Mouse (Mus musculus) WW6 (cell line): Measurements from ENCODE around the gene Trrap.

Experiments
- DNase-seq: peaks from one replicate; pipeline ENCODE4 v3.0.0-alpha.2; 2013; ENCODE audit warnings: low read depth, low spot score

Trrap gene

DNA sequence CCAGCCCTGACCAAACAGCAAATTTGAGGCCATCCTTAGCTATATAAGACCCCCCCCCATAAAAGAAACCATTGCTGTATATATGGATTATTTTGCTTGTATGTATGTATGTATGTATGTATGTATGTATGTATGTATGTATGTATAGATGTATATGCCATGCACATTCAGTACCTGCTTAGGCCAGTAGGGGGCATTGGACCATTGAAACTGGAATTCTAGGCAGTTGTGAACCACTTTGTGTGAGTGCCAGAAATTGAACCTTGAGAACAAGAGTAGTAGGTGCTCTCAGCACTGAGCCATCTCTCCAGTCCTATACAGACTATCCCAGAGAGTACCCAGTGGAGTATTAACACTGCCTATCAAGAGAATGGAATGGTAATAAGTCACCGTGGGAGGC lies 104.2 kb downstream of the Trrap start:
- DNase-seq, result no peak

DNA sequence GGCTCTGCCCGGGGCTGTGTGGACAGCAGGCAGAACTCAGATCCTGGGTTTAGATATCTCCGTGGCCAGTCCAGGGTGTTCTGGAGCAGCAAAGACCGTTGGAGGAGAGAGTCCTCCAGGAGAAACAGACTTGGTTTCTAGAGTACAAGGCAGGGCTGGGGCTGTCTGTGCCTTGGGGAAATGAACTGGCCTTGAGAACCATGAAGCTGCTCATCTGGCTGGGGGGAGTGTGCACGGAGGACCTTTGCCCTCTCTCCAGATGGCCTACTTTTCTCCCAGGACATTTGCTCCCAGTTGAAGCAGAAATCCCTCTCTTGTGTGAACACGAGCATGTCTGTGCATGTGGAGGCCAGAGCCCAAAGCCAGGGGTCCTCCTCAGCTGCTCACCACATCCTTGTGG lies 104.8 kb downstream of the Trrap start:
- no peak for DNase-seq

DNA sequence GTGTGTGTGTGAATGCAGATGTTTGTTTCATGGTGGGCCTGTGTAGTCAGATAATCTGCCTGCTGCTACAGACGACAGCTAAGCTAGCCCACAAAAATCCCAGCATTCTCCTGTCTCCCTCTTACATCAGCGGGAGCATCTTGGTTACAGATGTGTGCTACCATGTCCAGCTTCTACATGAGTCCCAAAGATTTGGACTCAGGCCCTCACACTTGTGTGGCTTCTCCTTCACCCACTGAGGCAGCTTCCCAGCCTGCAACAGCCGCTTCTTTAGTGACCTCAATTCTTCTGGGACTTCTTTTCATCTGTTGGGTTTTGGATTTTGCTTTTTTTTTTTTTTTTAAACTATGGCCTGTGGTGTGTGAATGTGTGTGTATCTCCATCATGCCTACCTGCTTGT lies 105.3 kb downstream of the Trrap start:
- DNase-seq, result no peak

DNA sequence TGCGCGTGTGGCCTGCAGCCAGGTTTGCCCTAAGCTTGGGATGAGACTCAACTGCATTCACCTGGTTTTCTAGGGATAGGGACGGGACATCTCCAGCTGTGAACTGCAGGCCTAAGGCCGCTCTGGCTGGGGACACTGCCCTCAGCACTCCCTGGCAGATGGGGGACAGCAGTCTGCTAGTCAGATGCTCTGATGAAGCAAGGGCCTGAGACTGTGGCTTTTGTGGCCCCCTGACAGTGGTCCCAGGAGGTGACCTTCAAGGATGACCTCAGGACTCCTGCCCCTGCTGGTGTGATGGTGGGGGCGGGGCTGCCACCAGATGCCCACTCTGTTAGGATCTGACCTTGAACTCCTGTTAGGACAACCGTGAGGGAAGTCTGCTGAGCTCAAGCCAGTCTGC lies 107.7 kb downstream of the Trrap start:
- no peak for DNase-seq

DNA sequence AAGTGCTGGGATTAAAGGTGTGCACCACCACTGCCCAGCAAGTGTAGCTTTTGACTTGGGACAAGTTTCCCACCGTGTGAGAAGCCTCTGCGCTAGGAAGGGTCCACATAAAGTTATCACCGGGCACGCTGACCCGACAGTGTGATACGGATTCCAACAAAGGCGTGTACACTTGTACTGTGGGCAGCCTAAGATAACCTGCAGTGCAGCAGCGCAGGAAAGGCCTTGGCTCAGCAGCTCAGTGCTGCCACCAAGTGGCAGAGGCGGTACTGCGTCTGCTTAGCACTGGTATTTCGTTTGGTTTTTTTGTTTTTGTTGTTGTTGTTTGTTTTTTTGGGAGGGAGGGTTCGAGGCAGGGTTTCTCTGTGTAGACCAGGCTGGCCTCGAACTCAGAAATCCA lies 108.4 kb downstream of the Trrap start:
- peak; percentile 53 for DNase-seq

DNA sequence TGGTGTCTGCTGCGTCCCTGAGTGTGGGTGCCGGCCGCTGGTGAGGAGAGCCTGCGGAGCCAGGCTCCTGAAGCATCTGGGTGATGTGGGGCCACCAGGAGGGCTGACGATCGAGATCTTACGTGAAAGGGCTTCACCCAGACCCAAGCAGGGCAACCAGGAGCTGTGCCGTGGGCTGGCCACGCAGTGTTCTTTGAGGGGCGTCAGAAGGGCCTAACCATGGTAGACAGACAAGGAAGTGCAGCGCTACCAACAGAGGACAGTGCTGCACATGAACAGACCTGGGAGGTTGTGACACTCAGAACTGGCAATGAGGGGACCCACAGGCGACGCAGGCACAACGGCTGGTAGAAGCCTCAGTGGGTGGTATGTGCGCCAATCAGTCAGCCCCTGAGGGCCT lies 109.5 kb downstream of the Trrap start:
- DNase-seq, result no peak

DNA sequence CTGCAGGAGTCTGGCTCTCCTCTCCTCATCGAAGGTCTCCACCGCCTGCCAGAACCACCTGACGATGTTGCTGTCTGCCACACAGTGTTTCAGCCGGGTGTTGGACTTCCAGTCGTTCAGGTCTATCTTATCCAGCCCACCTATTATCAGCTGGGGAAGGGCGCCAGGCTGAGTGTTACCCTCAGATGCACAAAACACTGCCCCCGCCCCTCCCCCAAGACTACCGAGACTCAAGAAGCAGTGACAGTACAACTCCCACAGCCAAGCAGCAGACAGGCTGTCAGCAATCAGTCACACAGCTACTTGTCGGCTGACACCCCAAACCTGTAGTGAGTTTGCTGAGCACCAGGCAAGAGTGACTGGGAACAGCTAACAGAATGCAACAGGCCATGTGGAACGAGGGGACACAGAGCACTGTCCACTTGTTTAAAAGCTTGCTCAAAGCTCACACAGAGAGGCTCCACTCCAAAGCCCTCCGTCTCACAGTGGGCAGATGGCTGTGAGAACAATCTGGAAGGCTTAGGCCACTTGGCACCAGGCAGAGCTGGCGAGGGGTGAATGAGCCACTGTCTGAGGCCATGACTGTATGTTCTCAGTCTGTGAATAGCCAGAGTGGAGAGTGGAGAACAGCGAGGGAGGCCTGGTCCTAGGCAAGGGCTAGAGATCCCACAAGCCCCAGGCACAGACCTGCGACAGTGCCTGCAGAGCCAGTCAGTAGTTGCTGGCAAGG lies 114.3 kb downstream of the Trrap start:
- no peak for DNase-seq

DNA sequence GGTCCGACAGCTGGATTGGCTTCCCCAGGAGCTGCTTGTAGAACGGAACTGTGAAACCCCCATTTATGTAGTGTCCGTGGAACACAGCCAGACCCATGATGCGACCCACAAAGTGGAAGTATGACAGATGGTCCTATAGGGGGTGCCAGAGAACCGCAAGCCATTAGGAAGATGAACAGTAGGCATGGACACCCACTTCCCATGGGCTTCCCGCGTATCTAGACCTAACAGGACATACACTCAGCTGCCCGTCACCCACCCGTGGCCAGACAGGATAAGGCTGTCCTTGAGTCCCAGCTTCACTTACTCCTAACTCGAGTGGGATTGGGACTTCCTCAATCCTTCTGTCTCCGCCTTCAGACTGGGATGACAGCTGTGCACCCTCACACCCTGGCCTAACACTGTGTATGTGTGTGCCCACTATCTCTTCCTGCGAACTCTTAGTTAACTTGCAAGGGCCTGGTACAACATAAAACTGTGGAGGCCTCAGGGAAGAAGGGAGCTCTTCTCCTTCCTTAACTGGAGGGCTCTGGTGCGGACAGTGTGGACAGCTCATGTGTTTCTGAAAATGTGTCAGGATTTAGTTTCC lies 117.2 kb downstream of the Trrap start:
- no peak for DNase-seq

DNA sequence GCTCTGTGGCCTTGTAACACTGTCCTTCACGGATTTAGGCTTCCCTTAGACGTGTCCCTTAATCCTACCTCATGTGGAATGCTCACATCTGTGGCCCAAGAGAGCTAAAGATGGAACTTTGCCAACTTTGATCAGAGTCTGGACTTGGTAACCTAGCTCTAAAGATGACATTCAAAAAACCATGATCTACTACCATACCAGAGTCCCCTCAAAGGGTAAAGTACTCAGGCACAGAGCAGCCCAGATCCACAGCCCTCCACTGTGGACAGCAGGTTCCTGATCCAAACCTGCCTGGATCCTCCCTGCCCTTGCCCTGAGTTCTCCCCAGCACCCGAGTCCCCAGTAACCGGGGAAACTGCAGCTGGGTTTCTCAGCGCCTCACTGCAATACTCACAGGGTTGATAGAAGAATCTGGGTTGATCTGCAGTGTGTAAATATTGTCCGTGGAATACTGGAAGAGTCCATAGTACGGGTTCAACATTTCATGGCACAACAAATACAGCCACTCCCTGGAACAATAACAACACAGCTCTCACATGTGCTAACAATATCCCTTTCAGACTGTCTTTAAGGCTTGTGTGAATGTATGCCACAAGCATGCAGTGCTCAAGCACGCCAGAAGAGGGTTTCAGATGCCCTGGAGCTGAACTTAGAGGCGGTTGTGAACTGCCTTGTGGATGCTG lies 118.6 kb downstream of the Trrap start:
- no peak for DNase-seq

DNA sequence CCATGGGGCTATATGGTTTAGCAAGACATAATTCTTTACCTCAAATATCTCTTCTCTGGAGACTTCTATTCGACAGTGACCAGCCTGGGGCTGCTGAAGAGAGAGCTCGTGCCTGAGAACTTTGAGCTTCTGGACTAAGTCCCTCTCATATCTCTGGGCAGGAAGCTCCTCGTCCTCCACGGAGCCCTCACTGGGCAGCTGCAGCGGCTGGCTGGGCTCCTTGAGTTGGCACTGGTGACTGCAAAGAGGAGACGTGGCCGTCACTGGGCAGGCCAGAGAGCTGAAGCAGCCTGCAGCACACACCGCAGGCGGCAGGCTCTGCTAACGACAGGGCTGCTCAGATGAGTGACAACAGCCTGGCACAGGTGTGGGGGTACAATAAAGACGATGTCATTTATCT lies 123.7 kb downstream of the Trrap start:
- no peak for DNase-seq

DNA sequence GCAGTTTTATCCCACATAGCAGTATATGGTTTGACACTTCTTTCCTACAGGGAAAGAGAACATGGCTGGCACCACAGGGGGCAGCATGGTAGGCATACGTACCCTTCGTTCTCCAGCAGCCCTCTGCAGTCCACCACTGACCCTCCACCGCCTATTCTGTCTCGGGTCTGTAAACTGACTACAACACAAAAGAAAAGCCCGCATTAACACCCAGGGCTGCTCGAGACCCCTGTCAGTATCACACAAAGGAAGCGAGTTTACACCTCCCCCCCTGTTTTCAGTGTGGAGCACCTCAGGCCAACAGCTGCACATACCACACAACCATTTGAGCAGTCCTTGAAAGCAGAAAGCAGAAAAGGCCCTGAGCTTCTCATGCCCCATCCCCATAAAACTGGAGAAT lies 130.3 kb downstream of the Trrap start:
- no peak for DNase-seq

DNA sequence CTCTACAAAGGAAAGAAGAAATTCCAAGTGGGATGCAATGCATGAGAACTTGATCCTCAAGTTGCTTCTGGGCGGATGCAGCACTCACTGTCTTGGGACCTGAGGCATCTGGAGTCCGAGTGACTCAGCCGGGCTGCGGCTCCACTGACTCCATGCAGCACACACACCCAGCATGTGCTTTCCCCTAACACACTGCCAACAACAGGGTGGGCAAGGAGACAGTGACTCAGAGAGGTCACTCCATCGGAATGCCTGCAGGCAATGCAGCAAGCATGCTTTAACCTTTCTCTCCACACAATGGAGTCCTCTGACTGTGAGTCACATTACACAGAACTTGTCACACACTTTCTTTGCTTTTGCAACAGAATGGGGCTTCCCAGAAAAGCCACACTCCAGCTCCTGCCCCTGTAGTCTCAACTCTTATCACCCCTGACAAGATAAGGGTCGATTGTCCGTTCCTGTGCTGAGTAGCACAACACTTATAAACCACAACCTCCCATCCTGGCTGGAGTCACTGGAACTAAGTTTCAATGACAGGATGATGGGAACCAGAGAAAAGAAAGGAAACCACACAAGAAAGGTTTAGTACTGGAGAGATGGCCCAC lies 131.0 kb downstream of the Trrap start:
- no peak for DNase-seq

DNA sequence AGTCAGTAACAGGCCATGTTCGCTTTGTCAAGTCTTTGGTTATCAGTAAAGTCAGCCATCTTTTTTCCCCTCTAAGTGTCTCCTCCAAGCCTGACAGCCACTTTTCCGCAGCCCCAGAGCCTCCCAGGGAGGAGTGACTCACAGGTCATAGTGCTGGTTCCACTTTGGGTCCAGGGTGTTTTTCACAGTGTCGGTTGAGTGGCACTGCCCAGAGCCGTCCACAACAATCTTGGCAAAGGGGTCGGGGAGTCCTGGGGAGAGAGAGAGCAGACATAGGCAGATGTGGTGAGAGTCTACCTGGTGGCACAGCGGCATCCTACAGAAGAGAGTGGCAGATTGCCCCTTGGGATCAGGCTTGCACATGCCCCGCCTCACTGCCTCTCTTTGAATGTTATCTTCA lies 133.5 kb downstream of the Trrap start:
- no peak for DNase-seq

DNA sequence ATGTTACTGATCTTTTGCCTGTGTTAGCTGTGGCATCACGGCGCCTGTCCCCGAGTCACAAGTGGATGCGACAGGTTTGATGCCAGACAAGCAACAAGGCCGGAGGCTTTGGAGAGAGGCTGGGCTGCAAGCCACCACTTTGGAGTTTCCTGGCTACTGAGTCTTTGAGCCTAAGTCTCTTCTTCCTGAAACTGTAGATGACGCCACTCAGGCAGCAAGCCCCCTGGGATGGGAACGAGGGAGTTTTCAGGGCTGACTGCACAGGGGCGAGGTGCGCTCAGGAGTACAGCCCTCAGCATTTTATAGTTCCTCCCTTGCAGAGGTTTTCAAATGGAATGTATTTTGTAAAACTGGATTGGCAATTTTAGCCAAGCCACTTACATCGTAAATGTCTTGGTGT lies 134.3 kb downstream of the Trrap start:
- DNase-seq, result no peak

DNA sequence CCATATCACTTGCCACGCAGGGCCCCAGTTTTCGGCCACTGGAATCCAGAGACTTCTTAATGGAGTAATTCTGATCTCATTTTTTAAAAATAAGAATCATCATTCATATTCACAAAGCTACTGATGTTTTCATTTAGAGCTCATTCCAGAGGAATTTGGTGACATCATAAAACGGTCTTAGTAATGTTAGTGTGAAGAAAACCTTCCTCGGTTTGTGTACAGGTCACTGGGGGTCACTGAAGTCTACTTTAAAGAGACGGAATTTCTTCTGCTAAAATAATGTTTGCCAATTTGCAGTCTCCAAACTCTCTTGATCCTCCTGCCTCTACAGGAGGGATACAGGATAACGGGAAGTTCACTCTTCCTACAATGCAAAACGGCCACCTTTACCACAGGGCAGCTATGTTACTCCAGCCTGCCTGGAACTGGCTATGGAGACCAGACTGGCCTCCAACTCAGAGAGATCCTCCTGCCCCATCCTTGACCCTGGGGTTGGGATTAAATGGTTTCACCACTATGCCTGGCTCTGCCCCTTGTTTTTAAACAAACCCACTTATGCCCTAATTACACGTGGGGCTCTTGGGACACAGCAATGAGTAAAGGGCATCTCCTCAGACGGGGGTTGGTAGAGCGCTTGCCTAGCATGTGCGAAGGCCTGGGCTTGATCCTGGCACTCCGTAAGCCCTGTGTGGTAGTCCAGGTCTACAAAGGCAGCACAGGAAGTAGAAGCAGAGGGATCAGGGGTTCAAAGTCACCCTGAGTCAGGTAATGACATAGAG lies 137.0 kb downstream of the Trrap start:
- DNase-seq, result no peak

DNA sequence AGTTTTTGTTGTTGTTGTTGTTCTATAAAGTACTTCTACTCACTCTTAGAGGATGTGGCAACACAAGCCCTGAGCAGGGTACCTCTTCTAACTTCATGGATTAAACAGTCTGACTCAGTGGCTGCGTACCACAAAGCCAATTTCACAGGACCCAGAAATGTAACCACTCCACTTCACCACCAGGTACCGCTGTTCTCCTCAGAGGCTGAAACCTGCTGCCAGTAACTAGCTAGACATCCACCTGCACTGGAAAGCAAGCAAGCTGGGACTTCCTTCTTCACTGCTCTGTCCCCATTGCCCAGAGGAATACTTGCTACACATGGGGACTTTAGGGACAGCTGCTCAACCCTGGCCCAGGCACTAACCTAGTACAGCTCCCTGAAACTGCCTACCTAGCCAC lies 140.1 kb downstream of the Trrap start:
- no peak for DNase-seq
